Mouse (Mus musculus) cortical plate, adult 2 months (tissue): ENCODE data around the gene Spred2. TPM values are rescaled to one million over a fixed set of nuclear protein-coding genes. Genes with fewer than 3 reads are reported as not detected.

ENCODE experiments used
- H3K27ac ChIP-seq: fragments of 200-500 bp; 2 replicates; pipeline ENCODE4 v1.5.1; 2012; ENCODE audit warnings: low read length, control low read depth, inconsistent platforms; ENCODE audit not compliant: insufficient read depth
- H3K4me1 ChIP-seq: fragments of 200-500 bp; 2 replicates; pipeline ENCODE4 v1.6.1; 2011; ENCODE audit warnings: low read length; ENCODE audit not compliant: control insufficient read depth, insufficient read depth
- H3K4me3 ChIP-seq: fragments of 200-500 bp; 2 replicates; pipeline ENCODE4 v1.5.1; 2011; ENCODE audit warnings: mild to moderate bottlenecking, low read length, control low read depth; ENCODE audit not compliant: insufficient read depth
- CTCF ChIP-seq: fragments of 200-500 bp; IDR thresholded peaks from 2 replicates; pipeline ENCODE4 v1.5.1; 2011; ENCODE audit warnings: mild to moderate bottlenecking, control low read depth, low read length; ENCODE audit not compliant: insufficient read depth; ENCODE audit errors: extremely low read depth
- POLR2A ChIP-seq: fragments of 200-500 bp; IDR thresholded peaks from 2 replicates; pipeline ENCODE4 v1.6.1; 2011; ENCODE audit warnings: mild to moderate bottlenecking, low read length, control low read depth; ENCODE audit not compliant: insufficient read depth; ENCODE audit errors: extremely low read depth
- polyA plus RNA-seq: library from polyadenylated mRNA; depleted of rRNA; stranded (reverse); fragments of >200 nt; gene quantifications from 2 replicates; pipeline ENCODE4 v1.2.3, GENCODE M21; 2012

Spred2 gene
- polyA plus RNA-seq, 1 experiment: 42.0 TPM

DNA sequence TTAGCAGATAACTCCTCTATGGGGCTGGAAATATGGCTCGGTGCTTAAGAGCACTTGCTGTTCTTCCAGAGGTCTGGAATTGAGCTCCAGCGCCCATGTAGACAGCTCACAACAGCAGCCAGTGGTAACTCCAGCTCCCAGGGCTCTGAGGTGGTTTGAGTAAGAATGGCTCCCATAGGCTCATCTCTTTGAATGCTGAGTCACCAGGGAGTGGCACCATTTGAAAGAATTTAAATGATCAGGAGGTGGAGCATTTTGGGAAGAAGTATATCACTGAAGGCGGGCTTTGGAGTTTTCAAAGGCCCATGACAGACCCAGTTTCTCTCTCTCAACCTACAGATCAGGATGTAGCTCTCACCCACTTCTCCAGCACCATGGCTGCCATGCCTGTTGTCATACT is 13.0 kb upstream of the Spred2 start:
- Histone ChIP-seq H3K4me1 (no peaks in the 10 kb centered on the region), H3K4me3 (no peak overlapping the region), H3K27ac (no peak overlapping the region)
- TF ChIP-seq CTCF: no peak
- no peak for TF ChIP-seq POLR2A

GRCm38 (mm10) chr11:19912179-19912578 is 12.0 kb upstream of the Spred2 start:
- Histone ChIP-seq H3K4me3 (no peak overlapping the region), H3K27ac (no peak overlapping the region), H3K4me1 (no peaks in the 10 kb centered on the region)
- TF ChIP-seq POLR2A (no peak), CTCF (no peak)

GRCm38 (mm10) chr11:19912661-19913060 is 11.5 kb upstream of the Spred2 start:
- no peak overlapping the region for H3K4me3 ChIP-seq
- TF ChIP-seq POLR2A: no peak
- no peak for TF ChIP-seq CTCF

GRCm38 (mm10) chr11:19913761-19914160 is 10.4 kb upstream of the Spred2 start:
- Histone ChIP-seq H3K4me3 (no peak overlapping the region), H3K4me1 (no peaks in the 10 kb centered on the region), H3K27ac (no peak overlapping the region)
- TF ChIP-seq CTCF (no peak), POLR2A (no peak)

More at GRCm38 (mm10) chr11:19912661-19913060, 11.5 kb upstream of the Spred2 start:
- Histone ChIP-seq H3K27ac (no peak overlapping the region), H3K4me1 (no peaks in the 10 kb centered on the region)

DNA sequence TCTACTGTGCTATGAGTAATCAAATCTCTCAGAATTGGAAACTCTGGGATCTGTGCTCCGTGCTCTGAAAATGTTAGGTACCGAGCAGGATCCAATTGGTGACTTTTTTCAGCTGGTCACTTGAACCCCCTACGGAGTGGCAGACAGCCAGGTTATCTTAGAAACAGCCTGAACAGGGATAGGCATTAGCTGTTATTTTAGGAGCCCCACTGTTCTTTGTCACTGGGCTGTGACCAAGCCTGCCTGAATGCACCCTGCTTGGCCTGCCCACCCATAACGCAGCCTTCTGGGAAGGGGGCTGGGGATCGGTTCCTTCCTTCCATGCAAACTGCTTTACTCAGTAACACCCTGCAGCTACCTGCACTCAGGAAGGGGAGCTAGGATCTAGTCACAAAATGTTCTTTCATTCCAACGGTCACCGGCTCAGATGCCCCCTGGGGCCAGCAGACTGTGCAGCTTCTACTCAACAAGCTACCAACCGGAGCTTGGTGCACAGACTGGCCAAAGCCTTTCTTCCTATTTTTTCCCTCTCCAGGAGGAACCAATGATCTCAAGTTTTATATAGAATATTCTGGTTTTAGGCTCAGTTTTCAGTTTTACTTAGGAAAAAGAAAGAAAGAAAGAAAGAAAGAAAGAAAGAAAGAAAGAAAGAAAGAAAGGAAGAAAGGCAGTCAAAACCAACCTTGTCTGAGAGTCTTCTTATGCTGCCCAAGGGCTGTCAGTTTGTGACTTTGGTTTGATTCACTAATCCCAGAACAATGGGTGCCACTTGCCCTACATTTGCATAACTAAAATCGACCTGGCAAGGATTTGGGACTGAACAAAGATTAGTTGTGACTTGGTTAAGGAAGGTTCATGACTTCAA is 6.6 kb upstream of the Spred2 start:
- H3K27ac ChIP-seq: no peak overlapping the region
- no peaks in the 10 kb centered on the region for H3K4me1 ChIP-seq
- TF ChIP-seq CTCF (no peak), POLR2A (no peak)
- no peak overlapping the region for H3K4me3 ChIP-seq

DNA sequence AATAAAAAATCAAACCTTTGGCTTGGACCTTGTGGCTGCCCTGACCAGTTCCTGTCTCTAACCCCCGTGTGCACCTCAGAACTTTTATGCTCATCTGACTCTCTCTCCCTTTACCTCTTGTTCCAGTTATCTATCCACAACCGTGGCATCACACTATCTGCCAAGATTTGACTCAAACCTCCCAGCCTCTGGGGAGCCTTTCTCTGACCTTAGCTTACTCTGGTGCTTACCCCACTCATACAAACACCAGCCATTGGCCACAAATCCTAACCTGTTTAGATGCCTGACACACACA is 6.0 kb upstream of the Spred2 start:
- TF ChIP-seq POLR2A (no peak), CTCF (no peak)

GRCm38 (mm10) chr11:19919460-19919784 is 4.8 kb upstream of the Spred2 start:
- no peak for TF ChIP-seq CTCF
- no peak for TF ChIP-seq POLR2A
- peak overlapping the region; percentile 27; the same call in 1 of the 2 replicates for H3K27ac ChIP-seq
- H3K4me1 ChIP-seq: no peaks in the 10 kb centered on the region
- peak overlapping the region; percentile 52 for H3K4me3 ChIP-seq

More for the DNA sequence above, 6.0 kb upstream of the Spred2 start:
- no peak overlapping the region for H3K4me3 ChIP-seq
- no peak overlapping the region for H3K27ac ChIP-seq
- no peaks in the 10 kb centered on the region for H3K4me1 ChIP-seq

GRCm38 (mm10) chr11:19919785-19920671 is 4.1 kb upstream of the Spred2 start:
- no peaks in the 10 kb centered on the region for H3K4me1 ChIP-seq
- peak overlapping the region; percentile 52 for H3K4me3 ChIP-seq
- TF ChIP-seq CTCF: peak; percentile 30; the same call in 1 of the 2 replicates
- TF ChIP-seq POLR2A: no peak
- peak overlapping the region; percentile 27 for H3K27ac ChIP-seq

- TF ChIP-seq CTCF (no peak), POLR2A (no peak)
- H3K27ac ChIP-seq: no peak overlapping the region
- H3K4me1 ChIP-seq: no peaks in the 10 kb centered on the region
- H3K4me3 ChIP-seq: no peak overlapping the region
Measured at GRCm38 (mm10) chr11:19921723-19922122, 2.5 kb upstream of the Spred2 start.
